Mouse (Mus musculus): ENCODE results near the gene Tnik. TPM values are rescaled to one million over a fixed set of nuclear protein-coding genes. Genes with fewer than 3 reads are reported as not detected.
A peak's percentile ranks its signal among the peaks of the same experiment; 100 is the strongest.

Tnik gene
- polyA plus RNA-seq, 1 experiment from 2014 or later: 1.2 TPM

DNA sequence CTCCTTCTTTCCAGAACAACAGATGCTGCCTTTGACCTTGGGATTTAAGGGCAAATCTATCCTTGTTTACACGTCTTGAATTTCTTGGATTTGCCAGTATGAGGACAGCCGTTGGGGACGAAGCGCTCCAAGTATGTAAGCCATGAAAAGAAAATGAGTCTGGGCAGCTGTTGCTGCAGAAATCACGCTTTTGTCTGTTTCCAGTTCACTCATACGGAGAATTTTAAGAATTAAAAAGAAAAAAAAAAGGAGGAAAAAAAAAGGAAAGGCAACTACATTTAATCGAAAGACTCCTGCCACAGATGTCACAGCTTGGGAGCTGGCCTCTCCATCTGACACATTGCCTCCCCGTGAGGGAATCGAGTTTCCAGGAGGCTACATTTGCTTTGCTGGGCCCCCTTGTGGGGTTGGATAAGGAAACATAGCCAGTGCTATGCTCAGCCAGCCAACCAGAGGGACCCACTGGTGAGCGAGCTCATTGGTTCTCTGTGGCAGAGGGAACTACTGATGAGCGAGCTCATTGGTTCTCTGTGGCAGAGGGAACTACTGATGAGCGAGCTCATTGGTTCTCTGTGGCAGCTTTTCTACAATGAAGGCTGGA is 145.9 kb downstream of the Tnik start:
- Histone ChIP-seq H3K27me3 (ENCODE audit: insufficient read depth, low read length) (no peaks in the 10 kb centered on the region), H3K27ac (0 out of 2 replicates have a peak overlapping the region, but pooled peaks have one; percentile 5), H3K4me3 (replicated peaks; ENCODE audit: low read depth, low read length) (no peak overlapping the region), H3K9ac (ENCODE audit: low read depth, low read length) (no peak overlapping the region), H3K4me2 (ENCODE audit: low read length) (peak overlapping the region; percentile 26; the same call in 1 of the 2 replicates), H3K4me1 (replicated peaks; ENCODE audit: insufficient read depth, low read length) (no peaks in the 10 kb centered on the region), H3K36me3 (ENCODE audit: insufficient read depth, low read length) (no peaks in the 10 kb centered on the region), H3K9me3 (replicated peaks; ENCODE audit: low read length) (no peaks in the 10 kb centered on the region)
- ATAC-seq (replicated peaks; ENCODE audit: low FRiP score, low read depth) (peak; percentile 92), DNase-seq (ENCODE audit: low spot score) (peak; percentile 77)
- TF ChIP-seq CTCF (IDR thresholded peaks at IDR 0.05; ENCODE audit: low read depth): peak; percentile 38
- 37% methylated on average over 12 of the region's 12 CpGs for WGBS

DNA sequence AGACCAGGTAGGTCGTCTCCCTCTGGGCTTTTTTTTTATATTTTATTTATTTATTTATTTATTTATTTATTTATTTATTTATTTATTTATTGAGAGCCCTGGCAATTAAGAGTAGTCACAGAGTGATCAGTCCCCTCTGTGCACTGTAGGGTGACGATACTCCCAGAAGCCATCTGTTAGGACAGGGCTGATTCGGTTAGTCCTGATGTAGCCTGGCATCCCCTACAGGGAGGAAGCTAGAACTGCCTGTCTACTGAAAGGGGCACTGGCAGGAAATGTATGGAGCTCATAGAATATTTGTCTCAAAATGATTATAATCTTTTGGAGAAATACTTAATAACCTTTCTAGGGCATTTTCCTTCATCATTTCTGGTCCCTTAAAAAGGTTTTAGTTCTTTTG is 147.3 kb downstream of the Tnik start:
- Histone ChIP-seq H3K4me3 (replicated peaks; ENCODE audit: low read depth, low read length) (no peak overlapping the region), H3K27ac (no peak overlapping the region), H3K36me3 (ENCODE audit: insufficient read depth, low read length) (no peaks in the 10 kb centered on the region), H3K4me1 (replicated peaks; ENCODE audit: insufficient read depth, low read length) (no peaks in the 10 kb centered on the region), H3K4me2 (ENCODE audit: low read length) (no peak overlapping the region), H3K9me3 (replicated peaks; ENCODE audit: low read length) (no peaks in the 10 kb centered on the region), H3K9ac (ENCODE audit: low read depth, low read length) (no peak overlapping the region), H3K27me3 (ENCODE audit: insufficient read depth, low read length) (no peaks in the 10 kb centered on the region)
- WGBS: 83% methylated on average over 3 of the region's 3 CpGs
- DNase-seq (ENCODE audit: low spot score): peak; percentile 6
- ATAC-seq (replicated peaks; ENCODE audit: low FRiP score, low read depth): 0 out of 2 replicates have a peak, but pooled peaks have one; percentile 50
- TF ChIP-seq CTCF (IDR thresholded peaks at IDR 0.05; ENCODE audit: low read depth): peak; percentile 16; the same call in 1 of the 2 replicates

DNA sequence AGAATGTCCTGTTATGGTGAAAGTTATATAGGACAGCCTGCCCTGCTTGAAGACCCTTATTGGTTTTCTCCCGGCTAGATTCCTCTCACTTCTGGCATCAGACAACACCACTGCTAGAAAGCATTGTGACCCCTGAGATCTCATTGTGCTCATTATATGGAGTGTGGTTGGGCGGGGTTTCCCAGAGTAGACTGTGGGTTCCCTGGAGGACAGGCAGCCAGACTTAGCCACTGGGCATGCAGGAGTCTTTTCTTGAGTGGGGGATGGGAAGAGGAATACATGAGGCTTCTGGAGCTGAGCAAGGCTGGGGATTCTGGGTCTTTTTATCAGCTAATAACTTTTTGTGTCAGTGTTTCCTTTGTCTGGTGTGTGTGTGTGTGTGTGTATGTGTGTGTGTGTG is 153.0 kb downstream of the Tnik start:
- no peaks in the 10 kb centered on the region for H3K36me3 ChIP-seq (ENCODE audit: insufficient read depth, low read length)
- no peak overlapping the region for H3K27ac ChIP-seq
- no peak overlapping the region for H3K4me3 ChIP-seq (replicated peaks; ENCODE audit: low read depth, low read length)
- no peak overlapping the region for H3K9ac ChIP-seq (ENCODE audit: low read depth, low read length)
- no peak for DNase-seq (ENCODE audit: low spot score)
- H3K4me2 ChIP-seq (ENCODE audit: low read length): no peak overlapping the region
- TF ChIP-seq CTCF (IDR thresholded peaks at IDR 0.05; ENCODE audit: low read depth): no peak
- H3K9me3 ChIP-seq (replicated peaks; ENCODE audit: low read length): no peaks in the 10 kb centered on the region
- no peaks in the 10 kb centered on the region for H3K27me3 ChIP-seq (ENCODE audit: insufficient read depth, low read length)
- ATAC-seq (replicated peaks; ENCODE audit: low FRiP score, low read depth): no peak
- 63% methylated on average over 2 of the region's 2 CpGs for WGBS
- no peaks in the 10 kb centered on the region for H3K4me1 ChIP-seq (replicated peaks; ENCODE audit: insufficient read depth, low read length)

DNA sequence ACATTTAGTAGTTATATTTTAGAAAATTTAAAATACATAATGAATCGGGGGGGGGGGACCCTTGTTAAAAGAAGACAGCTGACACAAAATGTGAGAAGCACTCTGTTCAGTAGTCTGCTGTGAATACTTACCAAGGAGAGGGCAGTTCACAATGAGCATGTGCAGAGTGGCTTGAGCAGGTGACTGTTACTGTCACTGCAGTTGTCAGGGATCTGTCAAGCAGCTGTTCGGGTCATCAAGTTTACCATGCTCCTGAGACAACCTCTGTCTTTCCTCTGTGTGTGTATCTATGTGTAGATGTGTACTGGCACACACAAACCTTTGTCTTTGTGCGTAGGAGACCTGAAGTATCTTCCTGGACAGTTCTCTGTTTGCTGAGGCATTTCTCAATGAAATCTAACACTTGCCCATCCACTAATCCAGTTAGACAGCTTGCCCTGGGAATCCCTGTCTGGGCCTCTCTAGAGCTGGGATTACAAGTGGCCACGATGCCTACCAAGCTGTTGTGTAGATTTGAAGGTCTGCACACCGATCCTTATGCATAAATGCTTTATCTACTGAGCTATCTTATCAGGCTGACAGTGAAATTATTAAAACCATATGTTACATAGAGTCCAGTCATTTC is 154.2 kb downstream of the Tnik start:
- TF ChIP-seq CTCF (IDR thresholded peaks at IDR 0.05; ENCODE audit: low read depth): no peak
- H3K4me2 ChIP-seq (ENCODE audit: low read length): no peak overlapping the region
- H3K27ac ChIP-seq: no peak overlapping the region
- no peaks in the 10 kb centered on the region for H3K27me3 ChIP-seq (ENCODE audit: insufficient read depth, low read length)
- no peaks in the 10 kb centered on the region for H3K36me3 ChIP-seq (ENCODE audit: insufficient read depth, low read length)
- no peak overlapping the region for H3K4me3 ChIP-seq (replicated peaks; ENCODE audit: low read depth, low read length)
- H3K4me1 ChIP-seq (replicated peaks; ENCODE audit: insufficient read depth, low read length): no peaks in the 10 kb centered on the region
- DNase-seq (ENCODE audit: low spot score): no peak
- no peak overlapping the region for H3K9ac ChIP-seq (ENCODE audit: low read depth, low read length)
- WGBS: 78% methylated on average over 5 of the region's 5 CpGs
- H3K9me3 ChIP-seq (replicated peaks; ENCODE audit: low read length): no peaks in the 10 kb centered on the region
- no peak for ATAC-seq (replicated peaks; ENCODE audit: low FRiP score, low read depth)

GRCm38 (mm10) chr3:28420194-28420593 is 157.2 kb downstream of the Tnik start:
- DNase-seq (ENCODE audit: low spot score): no peak
- H3K36me3 ChIP-seq (ENCODE audit: insufficient read depth, low read length): no peaks in the 10 kb centered on the region
- no peaks in the 10 kb centered on the region for H3K4me1 ChIP-seq (replicated peaks; ENCODE audit: insufficient read depth, low read length)
- no peak overlapping the region for H3K27ac ChIP-seq
- no peak for TF ChIP-seq CTCF (IDR thresholded peaks at IDR 0.05; ENCODE audit: low read depth)
- no peak for ATAC-seq (replicated peaks; ENCODE audit: low FRiP score, low read depth)
- no peaks in the 10 kb centered on the region for H3K27me3 ChIP-seq (ENCODE audit: insufficient read depth, low read length)
- no peaks in the 10 kb centered on the region for H3K9me3 ChIP-seq (replicated peaks; ENCODE audit: low read length)
- H3K4me3 ChIP-seq (replicated peaks; ENCODE audit: low read depth, low read length): no peak overlapping the region
- no peak overlapping the region for H3K4me2 ChIP-seq (ENCODE audit: low read length)
- H3K9ac ChIP-seq (ENCODE audit: low read depth, low read length): no peak overlapping the region
- 85% methylated on average over 6 of the region's 6 CpGs for WGBS

DNA sequence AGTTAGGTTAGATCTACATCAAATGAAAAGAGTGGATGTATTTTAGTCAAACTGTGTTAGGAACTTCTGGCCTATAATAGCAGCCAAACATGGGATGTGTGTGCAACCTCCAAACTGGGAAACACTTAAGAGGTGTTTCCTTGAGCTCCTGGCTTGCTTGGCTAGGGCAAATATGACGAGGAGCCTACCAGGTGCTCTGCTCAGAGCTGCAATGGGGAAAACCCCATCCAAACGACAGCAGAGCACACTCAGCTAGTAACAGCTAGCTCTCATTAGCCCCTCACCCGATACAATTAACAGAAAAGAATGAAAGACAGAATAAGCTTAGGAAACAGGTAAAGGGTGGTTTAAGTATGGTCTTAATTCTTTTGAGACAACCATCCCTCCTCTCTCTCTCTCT is 157.7 kb downstream of the Tnik start:
- no peaks in the 10 kb centered on the region for H3K27me3 ChIP-seq (ENCODE audit: insufficient read depth, low read length)
- WGBS: 67% methylated on average over 3 of the region's 3 CpGs
- H3K9ac ChIP-seq (ENCODE audit: low read depth, low read length): no peak overlapping the region
- no peaks in the 10 kb centered on the region for H3K4me1 ChIP-seq (replicated peaks; ENCODE audit: insufficient read depth, low read length)
- DNase-seq (ENCODE audit: low spot score) (no peak), ATAC-seq (replicated peaks; ENCODE audit: low FRiP score, low read depth) (no peak)
- H3K9me3 ChIP-seq (replicated peaks; ENCODE audit: low read length): no peaks in the 10 kb centered on the region
- no peak overlapping the region for H3K27ac ChIP-seq
- H3K4me2 ChIP-seq (ENCODE audit: low read length): no peak overlapping the region
- no peaks in the 10 kb centered on the region for H3K36me3 ChIP-seq (ENCODE audit: insufficient read depth, low read length)
- TF ChIP-seq CTCF (IDR thresholded peaks at IDR 0.05; ENCODE audit: low read depth): no peak
- no peak overlapping the region for H3K4me3 ChIP-seq (replicated peaks; ENCODE audit: low read depth, low read length)

Data from kidney, postnatal 0 days (tissue).